Mouse (Mus musculus) limb, embryonic 11.5 days (tissue): ENCODE measurements around the gene Mmp11. TPM values are rescaled to one million over a fixed set of nuclear protein-coding genes. Genes with fewer than 3 reads are reported as not detected.

Experiments used
- ATAC-seq: fragments of 200-750 bp; cut with Nextera tagmentation; 2 replicates; pipeline ENCODE4 v1.8.0; 2017; ENCODE audit warnings: low read depth; ENCODE audit not compliant: insufficient number of reproducible peaks, low FRiP score, low TSS enrichment
- DNase-seq: peaks from one replicate; pipeline ENCODE4 v3.0.0-alpha.2; 2015; ENCODE audit warnings: low spot score
- H3K27ac ChIP-seq: fragments of 300-500 bp; sonication (generic); replicated peaks from 2 replicates; pipeline ENCODE4 v1.5.1; 2014; ENCODE audit warnings: low read depth, mild to moderate bottlenecking, low read length
- H3K27me3 ChIP-seq: fragments of 300-500 bp; sonication (generic); 2 replicates; pipeline ENCODE4 v1.6.1; 2014; ENCODE audit warnings: mild to moderate bottlenecking, low read length, mixed read lengths; ENCODE audit not compliant: control insufficient read depth, insufficient read depth
- H3K36me3 ChIP-seq: fragments of 300-500 bp; sonication (generic); 2 replicates; pipeline ENCODE4 v1.6.1; 2014; ENCODE audit warnings: mild to moderate bottlenecking, low read length, moderate library complexity, mixed read lengths; ENCODE audit not compliant: control insufficient read depth, insufficient read depth
- H3K4me1 ChIP-seq: fragments of 300-500 bp; sonication (generic); 2 replicates; pipeline ENCODE4 v1.6.1; 2014; ENCODE audit warnings: low read length, mixed read lengths; ENCODE audit not compliant: control insufficient read depth, insufficient read depth
- H3K4me2 ChIP-seq: fragments of 300-500 bp; sonication (generic); 2 replicates; pipeline ENCODE4 v1.6.1; 2014; ENCODE audit warnings: low read depth, mild to moderate bottlenecking, moderate library complexity; ENCODE audit not compliant: severe bottlenecking
- H3K4me3 ChIP-seq: fragments of 300-500 bp; sonication (generic); 2 replicates; pipeline ENCODE4 v1.5.1; 2014; ENCODE audit warnings: low read depth, low read length
- H3K9ac ChIP-seq: fragments of 300-500 bp; sonication (generic); 2 replicates; pipeline ENCODE4 v1.6.1; 2014; ENCODE audit warnings: mild to moderate bottlenecking, low read length
- H3K9me3 ChIP-seq: fragments of 300-500 bp; sonication (generic); 2 replicates; pipeline ENCODE4 v1.6.1; 2016; ENCODE audit warnings: low read length; ENCODE audit not compliant: control insufficient read depth
- WGBS: fragments of 180-500 bp; shearing (Covaris S2); extraction: QIAGEN DNeasy Blood & Tissue Kit; methylation state at CpG from one replicate; pipeline ENCODE4 v1.1.7; 2014; 5-methylcytosine and 5-hydroxymethylcytosine counted together
- polyA plus RNA-seq: library from polyadenylated mRNA; unstranded; fragments of >200 nt; fragmentation: Nextera tagmentation; extraction: Ambion mirVana; gene quantifications from 2 replicates; pipeline ENCODE4 v1.2.1, GENCODE M21; 2014

Gene Mmp11
- polyA plus RNA-seq, 1 experiment from 2014 or later, result 66.1 TPM

DNA sequence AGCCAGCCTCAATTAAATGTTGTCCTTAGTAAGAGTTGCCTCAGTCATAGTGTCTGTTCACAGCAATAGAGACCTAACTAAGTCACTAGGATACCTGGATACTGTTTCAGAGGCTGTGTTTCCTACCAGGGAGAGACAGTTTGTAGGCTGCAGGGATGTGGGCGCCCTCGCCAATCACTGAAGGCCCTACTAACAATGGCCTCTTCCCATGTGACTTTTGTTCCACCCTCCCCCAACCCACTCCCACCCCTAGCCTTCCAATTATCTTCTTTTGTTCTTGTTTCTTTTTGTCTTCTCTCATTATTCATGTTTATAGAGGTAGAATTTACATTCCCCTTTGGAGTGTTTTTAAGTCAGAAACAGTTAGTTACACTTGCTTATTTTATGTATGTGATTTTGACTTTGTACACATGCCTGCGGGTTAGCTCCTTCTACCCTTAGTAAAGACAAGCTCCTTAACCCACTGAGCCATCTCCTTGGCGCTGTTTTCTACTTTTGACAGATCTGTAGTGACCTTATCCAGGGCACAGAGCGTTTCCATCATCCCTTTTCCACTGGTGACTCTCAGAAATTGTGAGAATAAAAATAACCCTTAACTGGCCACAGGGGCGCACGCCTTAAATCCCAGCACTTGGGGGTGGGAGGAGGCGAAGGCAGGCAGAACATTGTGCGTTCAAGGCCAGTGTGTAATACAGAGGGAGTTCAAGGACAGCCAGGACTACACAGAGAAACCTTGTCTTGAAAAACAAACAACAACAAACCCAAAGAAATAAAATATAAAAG lies 4.9 kb upstream of the Mmp11 start:
- WGBS, result 78% methylated on average over 9 of the region's 9 CpGs
- H3K4me2 ChIP-seq, result no peak overlapping the region
- H3K4me1 ChIP-seq, result 0 out of 2 replicates have a peak, but pooled peaks cover under 1% of the 10 kb centered on the region
- no peak for ATAC-seq
- H3K27me3 ChIP-seq, result peaks cover 20% of the 10 kb centered on the region
- no peak overlapping the region for H3K4me3 ChIP-seq
- H3K9me3 ChIP-seq, result no peaks in the 10 kb centered on the region
- no peak overlapping the region for H3K9ac ChIP-seq
- H3K36me3 ChIP-seq, result no peaks in the 10 kb centered on the region
- DNase-seq, result no peak
- H3K27ac ChIP-seq, result no peak overlapping the region

- WGBS, result 89% methylated on average over 5 of the region's 5 CpGs
- no peaks in the 10 kb centered on the region for H3K9me3 ChIP-seq
- H3K27me3 ChIP-seq, result peaks cover 24% of the 10 kb centered on the region
- no peak for ATAC-seq
- H3K9ac ChIP-seq, result no peak within 1 kb of the TSS
- 0 out of 2 replicates have a peak, but pooled peaks cover 2% of the 10 kb centered on the region for H3K4me1 ChIP-seq
- DNase-seq, result no peak
- H3K27ac ChIP-seq, result no peak within 1 kb of the TSS
- H3K4me3 ChIP-seq, result no peak within 1 kb of the TSS
- H3K36me3 ChIP-seq, result no peaks in the 10 kb centered on the region
- H3K4me2 ChIP-seq, result no peak within 1 kb of the TSS
These were observed 4.2 kb upstream of the Mmp11 start, which contains the start of gene Gm867 for GRCm38 (mm10) chr10:75940520-75940919. Gene Gm867 (minus strand): TSS chr10:75940672.

GRCm38 (mm10) chr10:75939481-75940234 lies 3.4 kb upstream of the Mmp11 start:
- no peaks in the 10 kb centered on the region for H3K36me3 ChIP-seq
- no peaks in the 10 kb centered on the region for H3K9me3 ChIP-seq
- no peak overlapping the region for H3K27ac ChIP-seq
- ATAC-seq, result no peak
- H3K27me3 ChIP-seq, result peaks cover 24% of the 10 kb centered on the region
- H3K4me1 ChIP-seq, result 0 out of 2 replicates have a peak, but pooled peaks cover 2% of the 10 kb centered on the region
- H3K4me3 ChIP-seq, result no peak overlapping the region
- DNase-seq, result no peak
- WGBS, result 37% methylated on average over 9 of the region's 9 CpGs
- H3K4me2 ChIP-seq, result no peak overlapping the region
- no peak overlapping the region for H3K9ac ChIP-seq

DNA sequence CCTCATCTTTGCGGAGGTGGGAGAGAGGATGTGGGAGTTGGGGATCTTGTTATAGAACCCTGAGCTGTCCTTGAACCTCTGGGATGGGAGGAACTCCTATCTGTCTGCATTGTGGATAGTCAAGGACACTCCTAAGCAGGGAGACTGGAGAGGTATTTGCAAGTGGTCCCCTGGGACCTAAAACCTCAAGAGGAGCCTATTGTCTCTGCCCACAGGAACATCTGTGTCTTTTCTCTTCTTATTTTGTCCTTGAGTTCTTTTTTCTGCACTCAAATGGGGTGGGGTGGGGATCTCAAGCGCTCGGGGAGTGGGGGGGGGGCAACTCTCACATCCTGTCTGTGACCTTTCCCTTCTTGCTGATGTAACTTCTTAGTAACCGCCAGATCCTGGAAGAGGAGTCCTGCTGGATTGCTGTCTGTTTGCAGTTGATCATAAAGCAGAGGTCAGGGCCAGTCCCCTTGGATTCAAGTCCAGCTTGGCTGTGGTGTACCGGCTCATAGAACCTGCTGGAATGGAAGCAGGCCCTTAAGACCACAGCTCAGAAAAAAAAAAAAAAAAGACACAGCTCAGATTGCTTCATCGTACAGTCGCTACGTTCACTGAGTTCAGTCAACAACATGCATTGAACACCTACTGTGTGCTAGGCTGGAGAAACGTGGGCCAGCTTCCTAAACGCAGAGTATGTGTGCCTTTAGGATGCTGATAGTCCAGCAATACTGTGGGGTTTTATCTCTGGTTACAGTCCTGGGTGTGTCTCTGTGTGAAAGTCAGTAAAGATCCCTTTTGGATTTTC lies 1.8 kb upstream of the Mmp11 start:
- Histone ChIP-seq H3K9me3 (no peaks in the 10 kb centered on the region), H3K36me3 (no peaks in the 10 kb centered on the region), H3K27me3 (peaks cover 24% of the 10 kb centered on the region), H3K27ac (no peak overlapping the region), H3K9ac (no peak overlapping the region), H3K4me3 (no peak overlapping the region), H3K4me2 (no peak overlapping the region), H3K4me1 (0 out of 2 replicates have a peak, but pooled peaks cover 4% of the 10 kb centered on the region)
- DNase-seq (no peak), ATAC-seq (no peak)
- WGBS, result 64% methylated on average over 9 of the region's 10 CpGs

DNA sequence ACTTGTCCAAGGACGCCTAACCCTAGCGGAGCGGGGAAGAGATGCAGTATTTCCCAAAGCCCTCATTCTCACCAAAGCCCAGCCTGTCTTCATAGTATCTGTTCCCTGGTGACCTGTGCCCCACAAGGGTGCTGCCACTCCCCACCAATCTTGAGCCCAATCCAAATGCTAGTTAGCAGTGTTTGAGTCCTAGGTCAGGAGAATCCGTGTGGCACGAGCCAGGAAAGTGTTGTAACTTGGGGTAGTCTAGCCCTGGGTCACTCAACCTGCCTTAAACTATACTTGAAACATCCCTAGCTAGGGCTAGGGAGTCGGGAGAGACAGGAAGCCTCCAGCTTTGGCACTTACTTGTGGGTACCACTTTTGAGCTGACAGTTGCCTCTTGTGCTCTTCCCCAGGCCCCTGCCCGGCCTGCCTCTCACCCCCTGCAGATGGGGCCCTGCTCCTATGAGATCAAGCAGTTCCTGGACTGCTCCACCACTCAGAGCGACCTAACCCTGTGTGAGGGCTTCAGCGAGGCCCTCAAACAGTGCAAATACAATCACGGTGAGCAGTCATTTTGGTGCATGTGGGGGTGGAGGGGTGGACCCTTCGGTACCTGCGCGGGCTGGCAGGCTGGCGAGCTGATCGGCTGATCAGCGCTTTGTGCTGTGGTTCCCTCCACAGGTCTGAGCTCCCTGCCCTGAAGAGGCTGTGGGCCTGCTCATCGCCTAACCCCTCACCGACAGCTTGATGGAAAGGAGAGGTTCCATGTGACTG lies 792 bp upstream of the Mmp11 start:
- Histone ChIP-seq H3K9ac (no peak overlapping the region), H3K27me3 (peaks cover 24% of the 10 kb centered on the region), H3K4me3 (no peak overlapping the region), H3K9me3 (no peaks in the 10 kb centered on the region), H3K27ac (no peak overlapping the region), H3K4me2 (no peak overlapping the region), H3K36me3 (no peaks in the 10 kb centered on the region), H3K4me1 (peaks cover 9% of the 10 kb centered on the region; the same call in 1 of the 2 replicates)
- no peak for ATAC-seq
- DNase-seq, result no peak
- WGBS, result 32% methylated on average over 18 of the region's 18 CpGs

- Histone ChIP-seq H3K9ac (no peak overlapping the region), H3K36me3 (no peaks in the 10 kb centered on the region), H3K4me2 (peak overlapping the region; percentile 89), H3K27me3 (peaks cover 26% of the 10 kb centered on the region), H3K9me3 (no peaks in the 10 kb centered on the region), H3K4me1 (peaks cover 12% of the 10 kb centered on the region), H3K27ac (no peak overlapping the region), H3K4me3 (no peak overlapping the region)
- WGBS, result 82% methylated on average over 1 of the region's 1 CpGs
- ATAC-seq (no peak), DNase-seq (no peak)
These were observed 1.3 kb downstream of the Mmp11 start for GRCm38 (mm10) chr10:75934991-75935390.

GRCm38 (mm10) chr10:75932891-75933290 lies 3.4 kb downstream of the Mmp11 start, which contains the start of gene Chchd10:
Gene Chchd10 (plus strand): TSS chr10:75933130.
- Histone ChIP-seq H3K9me3 (no peaks in the 10 kb centered on the region), H3K4me1 (peaks cover 12% of the 10 kb centered on the region), H3K36me3 (no peaks in the 10 kb centered on the region), H3K4me3 (peak within 1 kb of the TSS; percentile 67), H3K9ac (peak within 1 kb of the TSS; percentile 92), H3K27ac (no peak within 1 kb of the TSS), H3K4me2 (peak within 1 kb of the TSS; percentile 86), H3K27me3 (peaks cover 21% of the 10 kb centered on the region)
- no peak for ATAC-seq
- DNase-seq, result no peak
- WGBS, result 33% methylated on average over 6 of the region's 6 CpGs
